Mouse (Mus musculus): ENCODE measurements around the gene Insl6. TPM values are rescaled to one million over a fixed set of nuclear protein-coding genes. Genes with fewer than 3 reads are reported as not detected.

Insl6 gene
- total and polyA plus RNA-seq, 3 experiments = 5.1 to 11.2 (median 8.5) TPM

GRCm38 (mm10) chr19:29296166-29296565, 29.0 kb downstream of the Insl6 start:
- dilution Hi-C loops (cut with MboI; ENCODE audit: extremely low pct_ligation_motif_present, extremely low pct_unique_long_range_greater_than_20kb, low sequenced_read_pairs) (no loop called here), in situ Hi-C loops (cut with MboI; ENCODE audit: low pct_ligation_motif_present, low pct_unique_long_range_greater_than_20kb, low sequenced_read_pairs) (no loop called here)
- no peak overlapping the region for H3K4me2 ChIP-seq (ENCODE audit: insufficient read depth, low read depth, poor library complexity, severe bottlenecking)
- H3K9ac ChIP-seq (ENCODE audit: insufficient read depth, low read depth) = no peak overlapping the region
- DNase-seq (ENCODE audit: extremely low read depth) = no peak
- no peaks in the 10 kb centered on the region for H3K79me2 ChIP-seq (replicated peaks; ENCODE audit: control insufficient read depth, extremely low read depth, insufficient read depth, poor library complexity, severe bottlenecking)
- TF ChIP-seq E2F4 (IDR thresholded peaks at IDR 0.05; ENCODE audit: insufficient replicate concordance, low read depth, low read length) = no peak
- no peak for TF ChIP-seq BHLHE40 (IDR thresholded peaks at IDR 0.05; ENCODE audit: low read depth, low read length)
- no peak overlapping the region for H3K27ac ChIP-seq (ENCODE audit: insufficient read depth, low read depth)
- H3K9me3 ChIP-seq (replicated peaks; ENCODE audit: low read length) = no peaks in the 10 kb centered on the region
- H3K36me3 ChIP-seq (replicated peaks in 1 of 2; ENCODE audit: control insufficient read depth in 1 of 2, insufficient read depth in 1 of 2, low read length in 1 of 2) = peaks cover 25 to 47% of the 10 kb centered on the region in 2 experiments
- no peak overlapping the region for H3K4me3 ChIP-seq (replicated peaks in 1 of 3; ENCODE audit: low read depth in 2 of 3, low read length in 2 of 3, poor library complexity in 1 of 3)
- H3K27me3 ChIP-seq (replicated peaks) = no peaks in the 10 kb centered on the region
- peaks cover 0 to 3% of the 10 kb centered on the region in 2 experiments; a peak in 1 of 4 replicates for H3K4me1 ChIP-seq (ENCODE audit: control insufficient read depth in 1 of 2, insufficient read depth in 2 of 2)

GRCm38 (mm10) chr19:29294756-29295155, 30.4 kb downstream of the Insl6 start:
- TF ChIP-seq USF1 (IDR thresholded peaks at IDR 0.05; ENCODE audit: low read depth, low read length) = no peak
- TF ChIP-seq MYC (IDR thresholded peaks at IDR 0.05; ENCODE audit: low read depth, low read length) = no peak
- TF ChIP-seq MAX (IDR thresholded peaks at IDR 0.05; ENCODE audit: low read length) = no peak
- no peak for TF ChIP-seq PAX5 (IDR thresholded peaks at IDR 0.05; ENCODE audit: low read length)
- no peak for TF ChIP-seq ZC3H11A (IDR thresholded peaks at IDR 0.05; ENCODE audit: low read depth, low read length)
- TF ChIP-seq MAFK (IDR thresholded peaks at IDR 0.05; ENCODE audit: insufficient replicate concordance, low read length) = no peak
- no peak for TF ChIP-seq IRF4 (IDR thresholded peaks at IDR 0.05; ENCODE audit: low read depth, low read length)
- no peak for TF ChIP-seq CTCF (conservative IDR thresholded peaks at IDR 0.05 in 1 of 2, IDR thresholded peaks at IDR 0.05 in 1 of 2; ENCODE audit: low read depth in 2 of 2, low read length in 2 of 2)
- no peak for TF ChIP-seq KAT2A (IDR thresholded peaks at IDR 0.05; ENCODE audit: insufficient replicate concordance, low read length)
- no peak for TF ChIP-seq ZMIZ1 (IDR thresholded peaks at IDR 0.05; ENCODE audit: low read depth, low read length)
- no peak for TF ChIP-seq CHD1 (IDR thresholded peaks at IDR 0.05; ENCODE audit: low read depth, low read length)
- TF ChIP-seq SIN3A (IDR thresholded peaks at IDR 0.05; ENCODE audit: low read length) = no peak
- no peak for TF ChIP-seq UBTF (IDR thresholded peaks at IDR 0.05; ENCODE audit: low read depth, low read length)
- TF ChIP-seq MAZ (IDR thresholded peaks at IDR 0.05; ENCODE audit: low read depth, low read length) = no peak
- no peak for TF ChIP-seq ZNF384 (IDR thresholded peaks at IDR 0.05; ENCODE audit: low read depth, low read length)
- no peak for TF ChIP-seq POLR2AphosphoS2 (IDR thresholded peaks at IDR 0.05; ENCODE audit: low read depth, low read length)
- no peak for TF ChIP-seq E2F4 (IDR thresholded peaks at IDR 0.05; ENCODE audit: insufficient replicate concordance, low read depth, low read length)
- Histone ChIP-seq H3K79me2 (replicated peaks; ENCODE audit: control insufficient read depth, extremely low read depth, insufficient read depth, poor library complexity, severe bottlenecking) (no peaks in the 10 kb centered on the region), H3K4me2 (ENCODE audit: insufficient read depth, low read depth, poor library complexity, severe bottlenecking) (no peak overlapping the region), H3K27ac (ENCODE audit: insufficient read depth, low read depth) (no peak overlapping the region), H3K27me3 (replicated peaks) (no peaks in the 10 kb centered on the region), H3K4me3 (replicated peaks in 1 of 3; ENCODE audit: low read depth in 2 of 3, low read length in 2 of 3, poor library complexity in 1 of 3) (no peak overlapping the region), H3K4me1 (ENCODE audit: control insufficient read depth in 1 of 2, insufficient read depth in 2 of 2) (peaks cover 0 to 3% of the 10 kb centered on the region in 2 experiments; a peak in 1 of 4 replicates), H3K9me3 (replicated peaks; ENCODE audit: low read length) (no peaks in the 10 kb centered on the region), H3K9ac (ENCODE audit: insufficient read depth, low read depth) (no peak overlapping the region), H3K36me3 (replicated peaks in 1 of 2; ENCODE audit: control insufficient read depth in 1 of 2, insufficient read depth in 1 of 2, low read length in 1 of 2) (peaks cover 21 to 44% of the 10 kb centered on the region in 2 experiments)
- in situ Hi-C loops (cut with MboI; ENCODE audit: low pct_ligation_motif_present, low pct_unique_long_range_greater_than_20kb, low sequenced_read_pairs) = no loop called here
- no peak for DNase-seq (ENCODE audit: extremely low read depth)
- dilution Hi-C loops (cut with MboI; ENCODE audit: extremely low pct_ligation_motif_present, extremely low pct_unique_long_range_greater_than_20kb, low sequenced_read_pairs) = no loop called here

Data from CH12.LX (cell line).